Mouse (Mus musculus): ENCODE measurements around the gene Inpp5f.

- TF ChIP-seq POLR2A (IDR thresholded peaks at IDR 0.05; ENCODE audit: borderline replicate concordance, control insufficient read depth, low read depth, low read length): no peak
- TF ChIP-seq CTCF (IDR thresholded peaks at IDR 0.05; ENCODE audit: control insufficient read depth, insufficient read depth, low read length): no peak
These were observed 22.0 kb downstream of the Inpp5f start for GRCm38 (mm10) chr7:128633156-128633555.

All from bone marrow, adult 2 months (tissue).